Mouse (Mus musculus): Measurements from ENCODE around the gene Stx1b. TPM values are rescaled to one million over a fixed set of nuclear protein-coding genes. Genes with fewer than 3 reads are reported as not detected.
"Not testable (repeated sequence)": the region's sequence is repeated elsewhere in the genome, so short reads cannot be mapped to it uniquely, and the experiment has no call there.

Gene Stx1b
- total RNA-seq, 2 experiments from 2014 or later: 6.9 to 9.4 TPM

GRCm38 (mm10) chr7:127776878-127777473, 47.4 kb downstream of the Stx1b start:
- peak; percentile 97 for DNase-seq

GRCm38 (mm10) chr7:127776426-127776825, 47.9 kb downstream of the Stx1b start, which contains the start of gene Setd1a:
Gene Setd1a, plus strand, starts transcription at chr7:127776670.
- DNase-seq: peak; percentile 94

GRCm38 (mm10) chr7:127775837-127776236, 48.5 kb downstream of the Stx1b start:
- DNase-seq: not testable (repeated sequence)

GRCm38 (mm10) chr7:127773664-127774384, 50.5 kb downstream of the Stx1b start:
- DNase-seq: peak; percentile 88

GRCm38 (mm10) chr7:127772557-127772956, 51.8 kb downstream of the Stx1b start:
- no peak for DNase-seq

- DNase-seq: peak; percentile 27
Measured at GRCm38 (mm10) chr7:127772080-127772479, 52.3 kb downstream of the Stx1b start.

- DNase-seq: no peak
Measured at GRCm38 (mm10) chr7:127771262-127771661, 53.1 kb downstream of the Stx1b start.

GRCm38 (mm10) chr7:127770039-127770905, 54.1 kb downstream of the Stx1b start:
- peak; percentile 23 for DNase-seq

GRCm38 (mm10) chr7:127769651-127770038, 54.7 kb downstream of the Stx1b start, which contains the start of gene Orai3:
Gene Orai3, plus strand, starts transcription at chr7:127769815.
- DNase-seq: peak; percentile 93

- peak; percentile 96 for DNase-seq
Measured at GRCm38 (mm10) chr7:127768997-127769593, 55.3 kb downstream of the Stx1b start.

GRCm38 (mm10) chr7:127768346-127768996, 55.9 kb downstream of the Stx1b start:
- DNase-seq: peak; percentile 28

- DNase-seq: no peak
Measured at GRCm38 (mm10) chr7:127767671-127768345, 56.5 kb downstream of the Stx1b start.

GRCm38 (mm10) chr7:127766851-127767609, 57.3 kb downstream of the Stx1b start:
- DNase-seq: peak; percentile 16

GRCm38 (mm10) chr7:127765756-127766155, 58.6 kb downstream of the Stx1b start:
- peak; percentile 49 for DNase-seq

- no peak for DNase-seq
Measured at GRCm38 (mm10) chr7:127763642-127764041, 60.7 kb downstream of the Stx1b start.

GRCm38 (mm10) chr7:127761026-127761425, 63.3 kb downstream of the Stx1b start:
- DNase-seq: peak; percentile 84

- no peak for DNase-seq
Measured at GRCm38 (mm10) chr7:127760478-127760877, 63.9 kb downstream of the Stx1b start.

- DNase-seq: no peak
Measured at GRCm38 (mm10) chr7:127759716-127760115, 64.6 kb downstream of the Stx1b start.

All from adrenal gland, postnatal 10 days (tissue).